In the genomic region with DNA sequence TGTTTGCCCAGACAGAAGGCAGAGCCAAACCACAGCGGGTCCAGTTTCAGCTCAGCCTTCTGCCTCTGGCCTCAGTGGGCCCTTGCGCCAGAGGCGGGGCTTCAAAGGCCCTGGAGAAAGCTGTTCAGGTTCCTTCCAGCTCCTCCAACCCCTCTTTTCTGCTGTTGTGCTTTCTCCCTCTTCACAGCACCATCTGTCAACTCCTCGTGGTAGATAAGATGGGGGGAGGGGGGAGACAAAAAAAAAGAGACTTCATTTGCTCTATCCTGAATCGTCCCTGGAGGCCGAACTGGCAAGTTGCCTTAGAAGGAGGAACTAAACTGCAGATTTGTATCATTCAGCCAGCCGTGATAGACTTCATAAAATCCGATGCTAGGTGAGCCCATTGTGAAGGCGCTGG, we compare ENCODE assay signal across 19 mouse cellular contexts. TPM values are rescaled to one million over a fixed set of nuclear protein-coding genes. Genes with fewer than 3 reads are reported as not detected.
DNase-seq lines count a peak whose midpoint lies in the region; ATAC-seq and TF ChIP-seq lines count a peak whose summit lies in the region.
"Had no signal": no experiment of that assay in that cellular context is flagged by ENCODE, and none has a peak within 500 bp of the region (broad histone marks: within the 10 kb centered on the region; RNA-seq: fewer than 3 reads in every experiment).

No protein-coding gene starts in this region.

- no peaks in the 10 kb centered on the region for H3K9me3 ChIP-seq in embryonic facial prominence, embryonic 14.5 days (ENCODE audit: control insufficient read depth, low read length)
- H3K9me3 ChIP-seq in embryonic facial prominence, embryonic 10.5 days: no peaks in the 10 kb centered on the region
- H3K9me3 ChIP-seq in hindbrain, embryonic 11.5 days (ENCODE audit: control insufficient read depth, low read length): no peaks in the 10 kb centered on the region
- H3K9me3 ChIP-seq in hindbrain, embryonic 13.5 days: no peaks in the 10 kb centered on the region
- H3K9me3 ChIP-seq in lung, postnatal 0 days (ENCODE audit: low read length): no peaks in the 10 kb centered on the region
- no peaks in the 10 kb centered on the region for H3K9me3 ChIP-seq in kidney, embryonic 14.5 days (ENCODE audit: control insufficient read depth, low read length)
- H3K9me3 ChIP-seq: heart, embryonic 13.5 days; liver, embryonic 12.5 days; lung, embryonic 15.5 days had no signal

- H3K4me3 ChIP-seq in embryonic facial prominence, embryonic 14.5 days (ENCODE audit: low read depth, low read length): no peak overlapping the region
- H3K4me3 ChIP-seq in embryonic facial prominence, embryonic 10.5 days: no peak overlapping the region
- H3K4me3 ChIP-seq in hindbrain, embryonic 11.5 days (ENCODE audit: low read depth, low read length): no peak overlapping the region
- H3K4me3 ChIP-seq in hindbrain, embryonic 13.5 days: no peak overlapping the region
- H3K4me3 ChIP-seq in lung, postnatal 0 days (ENCODE audit: low read depth, low read length): no peak overlapping the region
- no peak overlapping the region for H3K4me3 ChIP-seq in kidney, embryonic 14.5 days (ENCODE audit: low read length)
- H3K4me3 ChIP-seq: heart, embryonic 13.5 days; liver, embryonic 12.5 days; lung, embryonic 15.5 days had no signal

- H3K27ac ChIP-seq in embryonic facial prominence, embryonic 14.5 days (replicated peaks; ENCODE audit: low read depth, low read length): no peak overlapping the region
- H3K27ac ChIP-seq in embryonic facial prominence, embryonic 10.5 days (replicated peaks): no peak overlapping the region
- no peak overlapping the region for H3K27ac ChIP-seq in hindbrain, embryonic 11.5 days (ENCODE audit: low read depth, low read length)
- no peak overlapping the region for H3K27ac ChIP-seq in hindbrain, embryonic 13.5 days
- no peak overlapping the region for H3K27ac ChIP-seq in lung, postnatal 0 days (ENCODE audit: low read length)
- H3K27ac ChIP-seq in kidney, embryonic 14.5 days (ENCODE audit: low read depth, low read length): no peak overlapping the region
- H3K27ac ChIP-seq: heart, embryonic 13.5 days; liver, embryonic 12.5 days; lung, embryonic 15.5 days had no signal

- TF ChIP-seq CTCF in lung, postnatal 0 days (IDR thresholded peaks at IDR 0.05): no peak
- no peak for TF ChIP-seq CTCF in brain, embryonic 14.5 days (IDR thresholded peaks at IDR 0.05; ENCODE audit: borderline replicate concordance, extremely low read depth, insufficient read depth, insufficient read length)

- no peaks in the 10 kb centered on the region for H3K4me1 ChIP-seq in embryonic facial prominence, embryonic 14.5 days (ENCODE audit: control insufficient read depth, insufficient read depth, low read length)
- H3K4me1 ChIP-seq in embryonic facial prominence, embryonic 10.5 days: peaks cover 10% of the 10 kb centered on the region; the same call in 1 of the 2 replicates
- no peaks in the 10 kb centered on the region for H3K4me1 ChIP-seq in hindbrain, embryonic 11.5 days (replicated peaks; ENCODE audit: control insufficient read depth, insufficient read depth, low read length)
- H3K4me1 ChIP-seq in hindbrain, embryonic 13.5 days (replicated peaks): peaks cover 9% of the 10 kb centered on the region
- H3K4me1 ChIP-seq in lung, postnatal 0 days (ENCODE audit: insufficient read depth, low read depth, low read length): no peaks in the 10 kb centered on the region; the same call in 1 of the 2 replicates
- 0 out of 2 replicates have a peak, but pooled peaks cover 3% of the 10 kb centered on the region for H3K4me1 ChIP-seq in kidney, embryonic 14.5 days (ENCODE audit: control insufficient read depth, insufficient read depth, low read length)

- no peak for TF ChIP-seq EP300 in lung, postnatal 0 days (IDR thresholded peaks at IDR 0.05)

- H3K9ac ChIP-seq in embryonic facial prominence, embryonic 14.5 days (ENCODE audit: low read depth, low read length): no peak overlapping the region
- no peak overlapping the region for H3K9ac ChIP-seq in hindbrain, embryonic 11.5 days (ENCODE audit: low read depth, low read length)
- H3K9ac ChIP-seq in hindbrain, embryonic 13.5 days: no peak overlapping the region
- no peak overlapping the region for H3K9ac ChIP-seq in lung, postnatal 0 days (replicated peaks; ENCODE audit: low read depth)
- H3K9ac ChIP-seq in kidney, embryonic 14.5 days (ENCODE audit: low read depth, low read length): no peak overlapping the region
- H3K9ac ChIP-seq: heart, embryonic 13.5 days; liver, embryonic 12.5 days; lung, embryonic 15.5 days had no signal

- WGBS in embryonic facial prominence, embryonic 14.5 days: 57% methylated on average over 9 of the region's 9 CpGs
- 65% methylated on average over 9 of the region's 9 CpGs for WGBS in embryonic facial prominence, embryonic 10.5 days
- WGBS in hindbrain, embryonic 11.5 days: 59% methylated on average over 9 of the region's 9 CpGs
- WGBS in hindbrain, embryonic 13.5 days: 55% methylated on average over 9 of the region's 9 CpGs
- WGBS in lung, postnatal 0 days: 37% methylated on average over 9 of the region's 9 CpGs
- WGBS in kidney, embryonic 14.5 days: 63% methylated on average over 9 of the region's 9 CpGs

- no peak for ATAC-seq in embryonic facial prominence, embryonic 14.5 days (ENCODE audit: low read depth)
- no peak for ATAC-seq in hindbrain, embryonic 11.5 days (ENCODE audit: low FRiP score)
- ATAC-seq in hindbrain, embryonic 13.5 days (ENCODE audit: low FRiP score): no peak
- no peak for ATAC-seq in lung, postnatal 0 days
- no peak for ATAC-seq in kidney, embryonic 14.5 days (ENCODE audit: low FRiP score, low TSS enrichment)
- ATAC-seq: liver, embryonic 12.5 days; midbrain, embryonic 16.5 days had no signal

- no peak for TF ChIP-seq POLR2A in brain, embryonic 14.5 days (IDR thresholded peaks at IDR 0.05; ENCODE audit: borderline replicate concordance, extremely low read depth, insufficient read depth, insufficient read length, poor library complexity, severe bottlenecking)

- no peak overlapping the region for H3K4me2 ChIP-seq in embryonic facial prominence, embryonic 14.5 days (ENCODE audit: low read depth, low read length)
- H3K4me2 ChIP-seq in hindbrain, embryonic 11.5 days (replicated peaks; ENCODE audit: low read depth, low read length): no peak overlapping the region
- H3K4me2 ChIP-seq in hindbrain, embryonic 13.5 days: no peak overlapping the region
- no peak overlapping the region for H3K4me2 ChIP-seq in lung, postnatal 0 days (replicated peaks; ENCODE audit: low read depth, low read length)
- no peak overlapping the region for H3K4me2 ChIP-seq in kidney, embryonic 14.5 days (replicated peaks; ENCODE audit: low read depth, low read length)
- H3K4me2 ChIP-seq: heart, embryonic 13.5 days; liver, embryonic 12.5 days; lung, embryonic 15.5 days had no signal

- H3K27me3 ChIP-seq in embryonic facial prominence, embryonic 14.5 days (replicated peaks; ENCODE audit: control insufficient read depth, insufficient read depth, low read length): no peaks in the 10 kb centered on the region
- no peaks in the 10 kb centered on the region for H3K27me3 ChIP-seq in embryonic facial prominence, embryonic 10.5 days (replicated peaks; ENCODE audit: low read depth, poor library complexity, severe bottlenecking)
- no peaks in the 10 kb centered on the region for H3K27me3 ChIP-seq in hindbrain, embryonic 11.5 days (ENCODE audit: control insufficient read depth, insufficient read depth, low read length)
- H3K27me3 ChIP-seq in hindbrain, embryonic 13.5 days: no peaks in the 10 kb centered on the region
- H3K27me3 ChIP-seq in lung, postnatal 0 days (replicated peaks; ENCODE audit: insufficient read depth, low read length): no peaks in the 10 kb centered on the region
- H3K27me3 ChIP-seq in kidney, embryonic 14.5 days (ENCODE audit: control insufficient read depth, insufficient read depth, low read length): no peaks in the 10 kb centered on the region
- H3K27me3 ChIP-seq: heart, embryonic 13.5 days; liver, embryonic 12.5 days; lung, embryonic 15.5 days had no signal

- H3K36me3 ChIP-seq in embryonic facial prominence, embryonic 14.5 days (ENCODE audit: control insufficient read depth, insufficient read depth, low read length): no peaks in the 10 kb centered on the region
- no peaks in the 10 kb centered on the region for H3K36me3 ChIP-seq in embryonic facial prominence, embryonic 10.5 days (replicated peaks)
- no peaks in the 10 kb centered on the region for H3K36me3 ChIP-seq in hindbrain, embryonic 11.5 days (ENCODE audit: control insufficient read depth, insufficient read depth, low read length)
- H3K36me3 ChIP-seq in hindbrain, embryonic 13.5 days: no peaks in the 10 kb centered on the region
- H3K36me3 ChIP-seq in lung, postnatal 0 days (ENCODE audit: insufficient read depth, low read length): no peaks in the 10 kb centered on the region
- no peaks in the 10 kb centered on the region for H3K36me3 ChIP-seq in kidney, embryonic 14.5 days (ENCODE audit: control insufficient read depth, insufficient read depth, low read length)
- H3K36me3 ChIP-seq: heart, embryonic 13.5 days; liver, embryonic 12.5 days; lung, embryonic 15.5 days had no signal

- DNase-seq in embryonic facial prominence, embryonic 14.5 days (ENCODE audit: low spot score): peak; percentile 58
- no peak for DNase-seq in embryonic facial prominence, embryonic 10.5 days (ENCODE audit: low spot score)
- DNase-seq in hindbrain, embryonic 11.5 days (ENCODE audit: low spot score): peak; percentile 5
- peak; percentile 16 for DNase-seq in lung, postnatal 0 days (ENCODE audit: low spot score)
- DNase-seq in lung, postnatal 4 days: no peak
- DNase-seq in brain, embryonic 14.5 days (ENCODE audit: low read depth): peak; percentile 74
- DNase-seq: cerebellum, adult 9-11 months; gastrocnemius, postnatal 10 days; heart, adult 11 months; heart, postnatal 36 days; kidney, adult 8-10 months; retina, postnatal 1 day had no signal

RNA-seq across cellular contexts. Expression of gene Atp12a, which starts 27.8 kb away (rescaled TPM):
- 0.26 and 0.28 TPM in 2 replicates for polyA plus RNA-seq in embryonic facial prominence, embryonic 14.5 days (2014; fragmentation: Nextera tagmentation; extraction: Ambion mirVana)
- polyA plus RNA-seq in embryonic facial prominence, embryonic 10.5 days (2016; fragmentation: Nextera tagmentation; extraction: Ambion mirVana): 0.05 TPM in 1 of 2 replicates, not detected in the other
- polyA plus RNA-seq in hindbrain, embryonic 11.5 days (2014; fragmentation: Nextera tagmentation; extraction: Ambion mirVana): 0.15 and 0.25 TPM in 2 replicates
- polyA plus RNA-seq in hindbrain, embryonic 13.5 days (2015; fragmentation: Nextera tagmentation; extraction: Ambion mirVana): 0.09 TPM in 2 replicates
- polyA plus RNA-seq in lung, postnatal 0 days (2015; fragmentation: Nextera tagmentation; extraction: Ambion mirVana): 1.7 and 1.8 TPM in 2 replicates
- 0.14 and 0.18 TPM in 2 replicates for polyA plus RNA-seq in brain, embryonic 14.5 days (2012; rRNA removed)
- polyA plus RNA-seq in kidney, embryonic 14.5 days (2014; fragmentation: Nextera tagmentation; extraction: Ambion mirVana): 0.20 and 0.46 TPM in 2 replicates
- polyA plus RNA-seq: intestine, embryonic 14.5 days; liver, embryonic 12.5 days had no signal

Comparison
In these comparisons a context has a peak if more than half of its experiments do, and no peak if none do; other contexts are left out.
1. DNase-seq: peak in embryonic facial prominence, embryonic 14.5 days (single experiment), hindbrain, embryonic 11.5 days (single experiment), lung, postnatal 0 days (single experiment) and brain, embryonic 14.5 days (single experiment); none in embryonic facial prominence, embryonic 10.5 days (single experiment) and lung, postnatal 4 days (0 of 2).